Mouse (Mus musculus) cerebellum, adult 2 months (tissue): Measurements from ENCODE around the gene Ccdc127.

ENCODE experiments used
- CTCF ChIP-seq: fragments of 200-500 bp; IDR thresholded peaks from 2 replicates; pipeline ENCODE4 v1.5.1; 2011; ENCODE audit warnings: low read depth, mild to moderate bottlenecking, control low read depth, low read length, moderate library complexity, borderline replicate concordance; ENCODE audit not compliant: insufficient read depth
- POLR2A ChIP-seq: fragments of 200-500 bp; IDR thresholded peaks from 2 replicates; pipeline ENCODE4 v1.6.1; 2011; ENCODE audit warnings: low read length, control low read depth, borderline replicate concordance; ENCODE audit not compliant: insufficient read depth

- TF ChIP-seq CTCF (no peak), POLR2A (no peak)
These were observed 33.3 kb upstream of the Ccdc127 start for GRCm38 (mm10) chr13:74316789-74317169.
